Mouse (Mus musculus) urinary bladder, adult 2 months (tissue): Measurements from ENCODE around the gene Phf5a. TPM values are rescaled to one million over a fixed set of nuclear protein-coding genes. Genes with fewer than 3 reads are reported as not detected.

Experiments
- DNase-seq: peaks from one replicate; pipeline ENCODE4 v3.0.0; 2022; ENCODE audit warnings: low spot score
- polyA plus RNA-seq: library from polyadenylated mRNA; depleted of rRNA; stranded (reverse); fragments of >200 nt; gene quantifications from 2 replicates; pipeline ENCODE4 v1.2.3, GENCODE M21; 2012

Gene Phf5a
- polyA plus RNA-seq, 1 experiment, result 49.6 TPM

DNA sequence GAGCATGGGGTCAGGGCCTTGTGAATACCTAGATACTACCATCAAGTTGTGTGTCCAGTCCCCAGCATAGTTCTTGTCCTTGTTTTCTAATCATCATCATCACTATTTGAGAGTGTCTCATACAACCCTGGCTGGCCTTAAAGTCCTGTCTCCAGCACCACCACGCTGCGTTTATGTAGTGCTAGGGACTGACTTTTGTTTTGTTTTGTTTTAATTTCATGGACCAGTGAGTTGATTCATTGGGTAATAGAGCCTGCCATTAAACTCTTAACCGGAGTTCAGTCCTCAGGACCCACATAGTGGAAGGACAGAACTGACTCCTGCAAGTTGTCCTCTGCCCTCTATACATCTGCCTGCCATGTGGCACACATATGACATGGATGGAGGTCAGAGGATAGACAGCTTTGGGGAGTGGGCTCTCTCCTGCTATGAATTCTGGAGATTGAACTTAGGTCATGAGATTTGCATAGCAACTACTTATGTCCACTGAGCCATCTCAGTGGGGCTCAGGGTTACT, 13.8 kb upstream of the Phf5a start:
- DNase-seq, result no peak

- no peak for DNase-seq
Observed at GRCm38 (mm10) chr15:81882348-81882747, 10.6 kb upstream of the Phf5a start.

DNA sequence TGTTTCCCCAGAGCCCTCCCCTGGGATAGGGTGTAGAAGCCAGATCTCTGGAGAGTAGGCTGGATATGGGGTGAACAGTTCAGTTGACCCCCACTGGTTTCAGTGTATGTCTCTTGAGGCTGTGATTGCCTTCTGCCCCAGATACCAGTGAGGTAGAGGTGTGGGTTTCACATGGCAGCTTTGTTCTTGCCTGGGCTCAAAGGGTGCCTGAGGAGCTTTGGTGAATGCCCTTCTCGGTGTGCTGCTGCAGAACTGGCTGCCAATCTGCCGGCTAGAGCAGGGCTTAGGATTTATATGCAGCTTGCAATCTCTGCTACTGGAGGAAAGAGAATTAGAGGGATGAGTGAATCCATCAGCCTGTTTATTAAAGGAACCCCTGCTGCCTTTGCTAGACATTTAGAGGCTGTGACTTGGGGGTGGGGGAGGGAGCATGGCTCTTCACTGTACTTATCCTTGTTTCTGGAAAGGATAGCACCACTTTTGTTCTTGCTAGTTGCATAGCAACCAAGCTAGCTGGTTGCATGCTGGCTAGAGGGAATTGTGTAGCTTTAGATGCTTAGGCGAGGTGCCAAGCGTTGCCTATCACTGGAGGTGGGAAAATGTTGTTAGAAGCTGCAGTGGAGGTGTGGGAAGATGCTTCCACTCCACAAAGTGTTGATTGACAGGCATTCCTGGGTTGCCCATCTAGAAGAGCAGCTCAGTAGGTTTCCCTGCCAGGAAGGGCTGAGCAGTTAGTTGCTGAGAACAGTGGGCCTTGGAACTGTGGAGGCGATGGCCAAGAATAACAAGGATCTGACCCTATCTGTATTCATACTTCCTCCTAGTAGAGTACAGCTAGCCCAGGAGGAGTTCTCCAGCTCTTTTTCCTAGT, 8.1 kb upstream of the Phf5a start:
- no peak for DNase-seq

- DNase-seq, result peak; percentile 91
Observed at GRCm38 (mm10) chr15:81872262-81873136, 788 bp upstream of the Phf5a start, which contains the start of gene Aco2. TSS of gene Aco2 (plus strand) at chr15:81872309.

DNA sequence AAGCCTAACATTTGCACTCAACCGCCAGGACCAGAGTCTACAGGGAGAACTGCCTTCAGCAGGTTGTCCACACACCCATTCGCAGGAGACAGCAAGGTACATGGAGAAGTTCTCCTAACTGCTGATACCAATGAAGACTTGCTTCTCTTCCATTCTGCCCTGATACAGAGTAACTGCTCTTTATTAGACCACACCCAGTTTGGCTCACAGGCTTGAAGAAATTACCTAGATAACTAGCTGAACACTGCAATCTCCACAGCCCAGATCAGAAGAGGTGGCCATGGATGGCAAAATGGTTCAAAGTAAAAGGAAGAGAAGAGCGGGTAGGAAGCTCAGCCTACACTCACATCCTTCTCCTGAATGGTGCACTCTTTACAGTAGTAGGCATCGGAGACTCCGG, 1.7 kb downstream of the Phf5a start:
- no peak for DNase-seq

DNA sequence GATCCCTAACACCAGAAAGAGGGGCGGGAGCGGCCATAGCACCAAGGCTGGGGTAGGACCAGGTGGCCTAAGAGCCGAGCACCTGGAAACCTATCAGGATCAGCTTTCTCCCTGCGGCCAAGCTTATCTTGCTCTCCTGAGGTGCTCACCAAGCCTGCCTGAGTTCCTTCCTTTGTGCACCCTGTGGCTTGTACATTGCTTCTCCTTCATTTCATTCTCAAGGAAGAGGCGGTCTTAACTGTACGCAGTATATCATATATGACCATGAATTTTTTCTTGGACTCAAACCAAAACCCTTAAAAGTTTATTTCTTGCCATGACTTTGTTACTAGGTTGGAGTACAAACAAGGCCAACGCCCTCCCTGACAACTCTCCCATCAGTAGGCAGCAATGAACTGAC, 7.5 kb downstream of the Phf5a start:
- no peak for DNase-seq

DNA sequence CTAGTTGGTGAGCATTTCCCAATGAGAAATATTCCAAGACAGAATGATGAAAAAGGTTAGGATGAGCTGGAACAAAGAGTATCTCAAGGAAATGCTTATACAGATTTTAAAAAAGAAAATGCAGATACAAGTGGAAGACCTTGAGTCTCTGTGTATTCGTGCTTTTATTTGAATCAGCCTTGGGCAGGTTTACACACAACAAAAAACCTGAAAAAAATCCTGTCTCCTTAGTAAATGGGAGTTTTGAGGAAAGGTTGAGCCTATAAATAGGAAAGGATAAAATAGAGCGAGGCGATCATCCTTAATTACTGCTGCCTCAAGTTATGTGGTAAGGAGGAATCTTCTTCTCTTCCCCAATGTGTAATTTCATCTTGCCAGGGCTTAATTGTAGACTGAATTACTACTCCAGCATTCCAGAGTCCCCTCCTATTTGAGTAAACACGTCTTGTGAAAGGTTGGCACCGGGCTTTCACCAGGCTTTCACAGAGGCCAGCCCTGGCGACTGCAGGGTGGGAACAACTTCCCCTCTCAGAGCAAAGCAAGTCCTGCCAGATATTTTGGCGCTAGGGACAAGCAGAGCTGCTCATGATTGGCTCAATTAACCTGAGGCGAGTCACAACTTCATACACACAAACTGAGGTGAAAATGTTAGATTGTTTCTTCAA, 11.1 kb downstream of the Phf5a start:
- DNase-seq, result no peak

DNA sequence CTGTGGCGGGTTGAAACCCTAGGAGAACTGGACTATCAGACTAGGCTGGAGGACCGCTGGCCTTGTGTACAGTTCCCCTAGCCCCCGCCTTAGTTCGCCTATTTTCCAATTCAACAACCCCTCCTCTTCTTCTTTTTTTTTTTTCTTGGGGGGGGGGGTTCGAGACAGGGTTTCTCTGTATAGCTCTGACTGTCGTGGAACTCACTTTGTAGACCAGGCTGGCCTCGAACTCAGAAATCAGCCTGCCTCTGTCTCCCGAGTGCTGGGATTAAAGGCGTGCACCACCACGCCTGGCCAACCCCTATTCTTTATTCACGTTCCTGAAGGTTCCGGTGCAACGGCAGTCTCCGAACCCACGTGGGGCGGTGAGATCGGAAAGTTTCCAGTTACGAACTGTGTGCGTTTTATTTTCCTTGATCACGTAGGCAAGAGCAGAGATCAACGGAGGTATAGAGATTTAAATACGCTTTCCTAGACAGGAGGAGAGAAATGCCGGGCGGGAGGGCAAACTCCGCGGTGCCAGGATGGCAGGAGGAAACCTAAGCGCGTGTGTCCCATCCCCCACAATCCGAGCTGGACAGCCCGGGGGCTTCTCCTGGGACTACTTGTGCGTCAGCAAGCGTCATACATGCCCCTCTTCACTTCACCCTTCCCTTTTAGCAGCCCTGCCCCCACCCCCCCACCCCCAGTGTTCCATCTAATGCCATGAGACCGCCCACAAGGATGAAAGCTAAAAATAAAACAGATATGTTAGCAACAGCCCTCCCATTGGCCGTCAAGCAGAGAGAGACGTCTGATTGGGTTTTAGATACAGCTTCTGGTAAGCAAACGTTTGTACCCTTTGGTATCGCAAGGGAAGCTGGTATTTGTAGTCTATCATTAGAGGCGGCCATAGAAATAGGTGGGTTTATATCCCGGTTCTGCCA, 12.1 kb downstream of the Phf5a start:
- DNase-seq, result peak; percentile 71

DNA sequence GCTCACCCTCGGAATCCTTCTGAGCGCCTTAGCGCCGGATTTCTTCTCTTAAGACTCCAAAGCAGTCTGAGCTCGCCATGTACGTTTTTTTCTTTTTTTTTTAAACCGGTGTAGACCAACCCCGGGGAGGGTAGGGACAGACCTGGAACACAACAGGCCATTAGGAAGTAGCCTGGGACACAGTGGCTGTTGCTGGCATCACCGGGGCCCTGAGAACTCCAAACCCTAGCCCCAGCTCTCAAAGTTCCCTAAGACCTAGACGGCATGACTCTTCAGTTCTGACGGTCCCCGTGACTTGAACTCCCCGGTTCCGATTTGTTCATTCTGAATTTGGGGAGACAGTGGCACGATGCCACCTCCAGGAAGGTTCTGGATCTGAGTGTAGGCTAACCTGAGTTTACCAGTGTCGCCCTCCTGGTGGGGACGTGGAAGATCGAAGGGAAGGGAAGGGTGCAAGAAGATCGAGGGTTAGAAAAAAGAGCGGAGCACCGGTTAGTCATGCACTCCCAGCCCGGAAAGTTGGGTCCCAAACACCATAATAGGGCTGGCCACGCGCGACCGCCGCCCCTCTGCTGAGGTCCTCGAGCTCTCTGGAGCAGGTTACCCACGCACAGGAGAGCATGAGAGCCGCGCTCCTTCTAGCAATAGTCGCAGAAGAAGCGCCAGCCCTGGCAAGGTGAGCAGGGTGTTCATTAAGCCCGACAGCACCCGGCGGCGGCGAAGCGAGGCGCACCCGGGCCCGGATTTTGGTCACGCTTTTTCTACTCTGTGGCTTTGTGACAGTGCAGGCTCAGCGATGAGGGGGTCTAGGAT, 13.0 kb downstream of the Phf5a start, which contains the start of gene Tob2:
Gene Tob2 (minus strand): TSS at position 280 of the 813 bp plus-strand sequence.
- DNase-seq, result peak; percentile 67

- DNase-seq, result peak; percentile 97
Observed at GRCm38 (mm10) chr15:81858138-81858516, 13.6 kb downstream of the Phf5a start.

DNA sequence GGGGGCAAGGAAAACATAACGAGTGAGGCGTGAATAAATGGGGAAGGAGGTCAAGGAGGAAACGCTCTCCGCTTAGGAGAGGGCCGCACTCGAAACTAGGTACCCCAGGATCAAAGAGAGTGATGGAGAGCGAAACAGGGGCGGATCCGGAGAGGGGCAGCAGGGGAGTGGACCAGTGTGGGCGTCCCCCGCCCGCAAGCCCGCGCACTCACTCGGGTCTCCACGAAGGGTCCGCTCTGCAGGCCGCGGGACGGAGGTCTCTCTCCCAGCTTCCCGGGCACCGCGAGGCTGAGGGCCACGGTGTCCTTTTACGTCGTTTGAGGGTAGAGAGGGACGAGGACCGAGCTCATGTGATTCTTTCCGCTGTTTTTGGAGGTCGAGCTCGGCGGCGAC, 14.0 kb downstream of the Phf5a start:
- no peak for DNase-seq

GRCm38 (mm10) chr15:81856938-81857723, 14.6 kb downstream of the Phf5a start:
- no peak for DNase-seq

DNA sequence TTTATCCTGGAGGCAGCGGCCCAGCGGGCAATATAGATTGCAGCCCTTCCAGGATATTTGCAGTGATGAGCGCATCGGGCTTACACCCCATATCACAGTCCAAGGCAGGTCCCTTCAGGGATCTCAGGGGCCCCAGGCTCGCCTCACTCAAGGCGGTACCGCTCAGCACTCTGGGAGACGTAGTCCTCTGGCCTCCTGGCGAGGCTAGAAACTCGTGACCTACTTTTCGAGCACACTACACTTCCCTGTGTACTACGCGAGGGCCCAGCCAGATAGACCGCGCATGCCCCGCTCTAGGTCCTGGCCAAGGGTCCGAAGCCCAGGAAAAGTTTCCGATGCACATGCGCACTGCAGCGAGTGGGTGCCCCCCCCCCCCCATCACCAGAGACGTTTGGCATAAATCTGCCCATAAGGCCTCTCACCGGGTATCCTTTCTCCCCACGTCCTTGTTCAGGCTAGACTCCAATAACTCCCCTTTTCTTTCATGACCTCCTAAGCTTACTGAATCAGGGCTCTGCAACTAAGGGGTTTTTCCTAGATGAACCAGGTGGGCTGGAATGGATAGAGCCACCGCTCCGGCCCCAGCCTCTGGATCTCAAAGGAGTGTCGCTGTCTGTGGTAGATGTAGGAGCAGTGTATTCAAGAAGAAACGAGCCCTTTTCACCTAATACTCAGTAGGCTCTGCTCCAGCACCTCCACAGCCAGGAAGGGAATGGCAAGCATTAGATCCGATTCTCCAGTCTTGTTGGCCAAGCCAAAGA, 15.5 kb downstream of the Phf5a start:
- DNase-seq, result peak; percentile 61

- no peak for DNase-seq
Observed at GRCm38 (mm10) chr15:81853081-81853480, 18.6 kb downstream of the Phf5a start.

DNA sequence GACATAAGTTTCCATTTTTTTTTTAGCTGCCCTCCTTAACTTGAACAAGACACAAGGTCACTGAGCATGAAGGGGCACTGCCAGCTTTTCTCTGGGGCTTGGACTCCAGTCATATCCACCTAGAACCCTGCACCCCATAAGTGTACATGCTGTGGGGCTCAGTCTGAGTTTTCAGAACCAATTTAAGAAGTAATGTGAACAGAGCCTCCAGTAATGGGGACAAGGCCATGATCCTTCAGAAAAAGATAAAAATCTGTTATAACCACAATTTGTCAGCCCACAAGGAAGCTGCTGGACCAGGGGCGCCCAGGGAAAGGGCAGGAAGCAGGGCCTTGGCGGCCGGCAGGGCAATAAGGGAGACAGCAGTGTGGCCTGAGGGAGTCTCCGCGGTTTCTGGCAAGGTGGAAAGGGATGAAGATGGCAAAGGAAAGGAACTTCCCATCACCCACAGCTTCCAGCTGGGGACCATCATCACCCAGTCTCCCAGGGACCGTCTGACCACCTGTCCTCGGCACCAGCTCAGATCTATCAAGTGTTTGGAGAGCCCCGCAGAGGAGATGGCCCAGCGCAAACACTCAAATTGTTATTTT, 19.2 kb downstream of the Phf5a start:
- DNase-seq, result no peak

DNA sequence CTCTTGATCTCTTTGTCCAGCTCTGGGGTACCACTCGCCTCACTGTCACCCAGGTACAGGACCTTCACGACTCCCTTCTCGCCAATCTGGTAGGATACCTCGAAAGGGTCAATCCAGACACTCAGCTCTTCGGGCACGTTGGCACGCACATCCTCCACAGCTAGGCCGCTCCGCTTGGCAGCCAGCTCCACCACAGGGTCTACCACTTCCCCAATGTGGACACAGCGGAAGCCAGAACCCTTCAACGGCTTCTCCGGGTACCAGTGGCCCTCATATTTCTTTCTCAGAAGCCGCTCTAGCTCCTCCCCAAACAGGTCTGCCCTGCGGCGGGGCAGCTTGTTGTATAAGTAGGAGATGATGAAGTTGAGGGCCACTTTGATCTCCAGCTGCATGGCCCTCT, 20.3 kb downstream of the Phf5a start:
- no peak for DNase-seq

GRCm38 (mm10) chr15:81850718-81851117, 21.0 kb downstream of the Phf5a start:
- DNase-seq, result no peak

DNA sequence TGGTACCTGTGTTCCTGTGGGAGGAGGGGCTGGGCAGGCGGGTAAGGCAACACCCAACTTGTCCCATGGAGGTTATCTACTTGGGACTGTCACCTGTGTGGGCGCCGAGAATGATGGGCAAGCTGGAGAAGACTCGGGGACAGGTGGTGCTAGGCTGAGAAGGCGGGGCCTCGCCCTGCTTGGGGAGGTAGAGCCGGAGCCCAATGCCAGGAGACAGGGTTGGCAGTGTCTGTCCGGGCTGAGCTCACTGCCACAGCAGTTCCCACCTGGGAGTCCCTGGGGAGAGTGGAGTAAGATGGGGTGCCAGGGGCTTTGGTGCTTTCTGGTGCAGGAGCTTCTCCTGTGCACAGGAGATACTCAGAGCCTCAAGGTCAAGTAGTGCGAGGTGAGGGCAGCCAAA, 22.6 kb downstream of the Phf5a start:
- DNase-seq, result no peak
